Mouse (Mus musculus): ENCODE data around the gene Atp8b5. TPM values are rescaled to one million over a fixed set of nuclear protein-coding genes. Genes with fewer than 3 reads are reported as not detected.
A peak's percentile ranks its signal among the peaks of the same experiment; 100 is the strongest.

Atp8b5 gene
- total RNA-seq, 2 experiments from 2014 or later, result 0.06 TPM; not detected in 1

GRCm38 (mm10) chr4:43259435-43259834 is 7.5 kb upstream of the Atp8b5 start:
- no peak overlapping the region for H3K4me3 ChIP-seq
- intact Hi-C loops (cut with DNase I), result no loop called here
- no peak overlapping the region for H3K27ac ChIP-seq
- DNase-seq, result no peak
- TF ChIP-seq CTCF (IDR thresholded peaks at IDR 0.05), result no peak

DNA sequence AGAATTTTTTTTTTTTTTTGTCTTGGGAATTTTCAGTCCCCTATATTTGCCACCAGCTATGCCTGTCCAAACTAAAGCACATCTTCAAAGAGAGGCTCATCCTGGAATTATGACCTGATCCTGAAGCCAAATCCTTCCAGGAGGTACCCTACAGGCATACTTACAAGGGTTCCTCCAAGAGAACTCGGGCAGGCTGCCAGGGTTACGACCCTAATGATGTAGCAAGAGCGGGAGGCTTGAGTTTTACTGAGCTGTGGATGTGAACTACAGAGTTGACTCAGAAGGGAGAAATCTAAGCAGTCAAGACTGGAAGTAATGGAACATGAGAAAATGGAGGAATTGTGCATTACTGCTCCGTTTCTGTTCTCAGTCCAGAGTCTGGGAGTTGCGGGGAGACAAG is 6.9 kb upstream of the Atp8b5 start:
- Histone ChIP-seq H3K4me3 (no peak overlapping the region), H3K27ac (no peak overlapping the region)
- TF ChIP-seq CTCF (IDR thresholded peaks at IDR 0.05), result no peak
- intact Hi-C loops (cut with DNase I), result no loop called here
- no peak for DNase-seq

GRCm38 (mm10) chr4:43262821-43263220 is 4.1 kb upstream of the Atp8b5 start:
- Histone ChIP-seq H3K4me3 (no peak overlapping the region), H3K27ac (no peak overlapping the region)
- TF ChIP-seq CTCF (IDR thresholded peaks at IDR 0.05), result no peak
- intact Hi-C loops (cut with DNase I), result no loop called here
- no peak for DNase-seq

DNA sequence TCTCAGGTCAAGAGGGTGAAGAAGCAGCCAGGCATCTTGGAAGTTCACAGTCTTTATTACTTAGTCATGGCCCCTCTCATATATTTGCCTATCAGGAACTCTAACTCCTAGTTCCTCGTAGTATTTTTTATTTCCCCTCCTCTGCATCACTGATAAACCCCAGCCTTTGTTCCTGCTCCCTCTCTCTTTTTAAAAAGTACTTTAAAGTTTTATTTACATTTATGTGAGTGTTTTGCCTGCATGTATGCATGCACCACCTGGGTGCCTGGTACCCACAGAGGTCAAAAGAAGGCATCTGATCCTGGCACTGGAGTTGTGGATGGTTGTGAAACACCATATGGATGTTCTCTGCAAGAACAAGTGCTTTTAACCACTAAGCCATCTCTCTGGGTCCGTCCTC is 813 bp upstream of the Atp8b5 start:
- Histone ChIP-seq H3K27ac (no peak overlapping the region), H3K4me3 (no peak overlapping the region)
- intact Hi-C loops (cut with DNase I), result loop anchor here (2.0 kb wide), 1 partner anchor 115 kb away; the partner anchor contains the start of gene Rusc2
- TF ChIP-seq CTCF (IDR thresholded peaks at IDR 0.05), result no peak
- no peak for DNase-seq

- TF ChIP-seq CTCF (IDR thresholded peaks at IDR 0.05), result no peak
- Histone ChIP-seq H3K4me3 (peak overlapping the region; percentile 64), H3K27ac (no peak overlapping the region)
- DNase-seq, result no peak
- intact Hi-C loops (cut with DNase I), result loop anchor here (1.0 to 2.0 kb wide), 2 partner anchors 114 to 152 kb away; partner anchors contain the start of gene Rusc2
Measured at GRCm38 (mm10) chr4:43267323-43267658, 332 bp downstream of the Atp8b5 start.

DNA sequence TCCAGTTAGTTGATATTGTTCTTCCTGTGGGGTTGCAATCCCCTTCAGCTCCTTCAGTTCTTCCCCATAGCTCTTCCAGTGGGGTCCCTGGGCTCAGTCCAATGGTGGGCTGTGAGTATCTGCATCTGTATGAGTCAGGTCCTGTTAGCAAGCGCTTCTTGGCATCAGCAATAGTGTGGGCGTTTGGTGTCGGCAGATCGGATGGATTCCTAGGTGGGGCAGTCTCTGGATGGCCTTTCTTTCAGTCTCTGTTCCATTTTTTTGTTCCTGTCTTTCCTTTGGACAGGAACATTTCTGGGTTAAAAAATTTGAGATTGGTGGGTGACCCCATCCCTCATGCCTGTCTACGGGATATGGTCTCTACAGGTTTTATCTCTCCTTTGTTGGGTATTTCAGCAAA is 18.5 kb downstream of the Atp8b5 start:
- no peak for TF ChIP-seq CTCF (IDR thresholded peaks at IDR 0.05)
- DNase-seq, result no peak
- intact Hi-C loops (cut with DNase I), result no loop called here
- Histone ChIP-seq H3K27ac (no peak overlapping the region), H3K4me3 (no peak overlapping the region)

GRCm38 (mm10) chr4:43287305-43287704 is 20.3 kb downstream of the Atp8b5 start:
- intact Hi-C loops (cut with DNase I), result no loop called here
- no peak for TF ChIP-seq CTCF (IDR thresholded peaks at IDR 0.05)
- no peak overlapping the region for H3K4me3 ChIP-seq
- DNase-seq, result no peak
- no peak overlapping the region for H3K27ac ChIP-seq

DNA sequence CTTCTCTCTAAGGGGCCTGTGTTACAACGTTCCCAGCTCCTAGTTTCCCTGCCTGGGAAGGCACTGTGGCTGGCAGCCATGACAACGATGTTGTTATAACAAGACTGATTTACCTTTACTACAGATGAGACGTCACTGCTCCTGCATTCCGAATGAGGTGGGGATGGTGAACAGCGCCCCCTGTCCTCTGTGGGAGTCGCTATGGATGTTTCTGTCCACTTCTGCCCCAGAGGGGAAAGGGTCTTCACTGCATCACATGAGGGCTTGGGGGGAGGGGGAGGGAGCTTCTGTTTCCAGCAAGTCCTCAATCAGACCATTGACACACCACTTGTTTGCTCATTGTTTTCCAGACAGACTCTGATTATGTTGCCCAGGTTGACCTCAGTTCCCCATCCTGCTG is 27.0 kb downstream of the Atp8b5 start:
- no peak for DNase-seq
- intact Hi-C loops (cut with DNase I), result no loop called here

GRCm38 (mm10) chr4:43309696-43310338 is 42.9 kb downstream of the Atp8b5 start:
- no peak for TF ChIP-seq CTCF (IDR thresholded peaks at IDR 0.05)
- no peak overlapping the region for H3K27ac ChIP-seq
- intact Hi-C loops (cut with DNase I), result no loop called here

More for the DNA sequence above, 27.0 kb downstream of the Atp8b5 start:
- no peak overlapping the region for H3K27ac ChIP-seq
- H3K4me3 ChIP-seq, result no peak overlapping the region
- peak; percentile 16; the same call in 1 of the 2 replicates for TF ChIP-seq CTCF (IDR thresholded peaks at IDR 0.05)

GRCm38 (mm10) chr4:43321536-43321935 is 54.6 kb downstream of the Atp8b5 start:
- intact Hi-C loops (cut with DNase I), result no loop called here

More at GRCm38 (mm10) chr4:43309696-43310338, 42.9 kb downstream of the Atp8b5 start:
- H3K4me3 ChIP-seq, result no peak overlapping the region
- no peak for DNase-seq

DNA sequence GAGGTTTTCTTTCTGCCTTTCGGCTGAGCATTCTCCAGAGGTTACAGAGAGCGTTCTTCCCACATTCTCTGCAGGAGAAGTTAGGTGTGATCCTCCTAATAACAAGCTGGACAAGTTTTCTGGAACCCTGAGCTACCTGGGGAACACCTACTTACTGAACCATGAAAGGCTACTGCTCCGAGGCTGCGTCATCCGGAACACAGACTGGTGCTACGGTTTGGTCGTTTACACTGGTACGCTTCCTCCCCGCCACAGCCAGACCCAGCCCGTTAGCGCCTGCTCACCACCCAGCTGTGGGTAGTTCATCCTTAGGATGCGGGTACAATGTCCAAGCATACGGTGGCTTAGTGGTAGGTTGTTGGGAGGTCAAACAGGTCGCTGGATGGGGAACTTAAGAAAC is 55.4 kb downstream of the Atp8b5 start:
- no peak for DNase-seq
- H3K27ac ChIP-seq, result no peak overlapping the region
- intact Hi-C loops (cut with DNase I), result no loop called here
- H3K4me3 ChIP-seq, result no peak overlapping the region
- TF ChIP-seq CTCF (IDR thresholded peaks at IDR 0.05), result no peak

More at GRCm38 (mm10) chr4:43321536-43321935, 54.6 kb downstream of the Atp8b5 start:
- no peak overlapping the region for H3K4me3 ChIP-seq
- no peak for DNase-seq
- H3K27ac ChIP-seq, result no peak overlapping the region
- no peak for TF ChIP-seq CTCF (IDR thresholded peaks at IDR 0.05)

- Histone ChIP-seq H3K4me3 (no peak overlapping the region), H3K27ac (no peak overlapping the region)
- intact Hi-C loops (cut with DNase I), result no loop called here
- DNase-seq, result no peak
- TF ChIP-seq CTCF (IDR thresholded peaks at IDR 0.05), result no peak
Measured at GRCm38 (mm10) chr4:43327118-43327517, 60.2 kb downstream of the Atp8b5 start.

DNA sequence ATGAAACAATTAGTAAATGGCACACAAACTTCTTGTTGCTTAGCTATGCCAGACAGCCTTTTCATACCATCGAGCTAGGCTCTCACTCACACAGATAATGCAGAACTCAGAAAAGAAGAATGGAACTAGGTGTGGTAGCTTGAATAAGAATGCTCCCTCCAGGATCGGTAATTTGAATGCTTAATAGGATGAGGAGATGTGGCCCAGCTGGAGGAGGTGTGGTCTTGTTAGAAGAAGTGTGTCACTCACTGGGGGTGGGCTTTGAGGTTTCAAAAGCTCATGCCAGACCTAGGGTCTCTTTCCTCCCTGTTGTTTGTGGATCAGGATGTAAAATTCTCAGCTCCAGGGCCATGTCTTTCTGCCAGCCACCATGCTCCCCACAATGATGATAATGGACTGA is 67.8 kb downstream of the Atp8b5 start:
- no peak overlapping the region for H3K4me3 ChIP-seq
- no peak for DNase-seq
- no peak for TF ChIP-seq CTCF (IDR thresholded peaks at IDR 0.05)
- H3K27ac ChIP-seq, result no peak overlapping the region
- intact Hi-C loops (cut with DNase I), result no loop called here

DNA sequence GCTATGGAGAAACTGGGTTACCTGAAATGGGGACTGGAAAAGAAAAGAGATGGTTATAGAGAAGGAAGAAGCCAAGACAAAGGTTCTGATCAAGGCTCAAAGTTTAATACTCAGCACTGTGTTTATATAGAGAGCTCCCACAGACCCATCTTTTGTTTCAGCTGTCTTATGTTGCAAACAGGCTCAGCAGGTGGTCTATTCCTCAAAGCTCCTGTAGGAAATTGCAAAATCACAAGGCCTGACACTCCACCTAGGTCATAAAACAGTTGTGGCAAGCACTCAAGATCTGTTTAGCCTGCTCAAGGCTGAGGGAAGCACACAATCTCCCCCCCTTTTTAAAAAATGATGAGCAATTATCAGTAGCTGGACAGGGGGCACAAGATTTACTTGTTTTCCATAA is 69.2 kb downstream of the Atp8b5 start:
- Histone ChIP-seq H3K27ac (no peak overlapping the region), H3K4me3 (no peak overlapping the region)
- TF ChIP-seq CTCF (IDR thresholded peaks at IDR 0.05), result no peak
- intact Hi-C loops (cut with DNase I), result no loop called here
- DNase-seq, result no peak

Measured in gastrocnemius, adult 2 months (tissue).